11 mouse cellular contexts compared by ENCODE assay signal in the genomic region with DNA sequence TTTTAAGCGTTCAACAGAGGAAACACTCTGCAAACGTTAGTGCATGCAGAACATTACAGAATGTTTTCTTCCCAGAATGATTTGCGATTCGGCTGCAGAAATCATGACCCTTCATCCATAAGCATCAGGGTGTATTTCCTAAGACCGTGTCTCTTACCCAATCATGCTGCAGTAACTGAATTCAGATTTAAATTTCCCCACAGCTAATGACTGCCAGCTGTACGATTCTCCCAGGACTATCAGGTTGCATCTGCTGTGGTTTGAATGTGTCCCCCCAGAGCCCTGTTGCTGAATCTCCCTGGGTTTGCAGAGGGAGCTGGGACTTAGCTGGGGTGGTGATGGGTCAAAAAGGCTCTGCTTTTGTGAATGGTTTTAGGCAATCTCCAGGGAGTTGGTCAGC. TPM values are rescaled to one million over a fixed set of nuclear protein-coding genes. Genes with fewer than 3 reads are reported as not detected.
DNase-seq lines count a peak whose midpoint lies in the region; ATAC-seq lines count a peak whose summit lies in the region.
"Had no signal": no experiment of that assay in that cellular context is flagged by ENCODE, and none has a peak within 500 bp of the region (broad histone marks: within the 10 kb centered on the region; RNA-seq: fewer than 3 reads in every experiment).

No protein-coding gene starts in this region.

- no peak overlapping the region for H3K4me2 ChIP-seq in midbrain, embryonic 11.5 days
- H3K4me2 ChIP-seq in hindbrain, embryonic 15.5 days, result no peak overlapping the region

- H3K27me3 ChIP-seq in midbrain, embryonic 11.5 days (ENCODE audit: control insufficient read depth, insufficient read depth, low read length), result peaks cover 2% of the 10 kb centered on the region; the same call in 1 of the 2 replicates
- H3K27me3 ChIP-seq in midbrain, embryonic 10.5 days (ENCODE audit: low read depth, poor library complexity, severe bottlenecking), result peaks cover 14% of the 10 kb centered on the region
- peaks cover 16% of the 10 kb centered on the region for H3K27me3 ChIP-seq in embryonic facial prominence, embryonic 10.5 days (replicated peaks; ENCODE audit: low read depth, poor library complexity, severe bottlenecking)
- no peaks in the 10 kb centered on the region for H3K27me3 ChIP-seq in hindbrain, embryonic 15.5 days

- no peak for ATAC-seq in midbrain, embryonic 11.5 days (ENCODE audit: low FRiP score)
- ATAC-seq in hindbrain, embryonic 15.5 days (ENCODE audit: low FRiP score, low read depth), result no peak

- peaks cover 2% of the 10 kb centered on the region; the same call in 1 of the 2 replicates for H3K4me1 ChIP-seq in midbrain, embryonic 11.5 days (ENCODE audit: control insufficient read depth, insufficient read depth, low read length)
- peaks cover 21% of the 10 kb centered on the region for H3K4me1 ChIP-seq in midbrain, embryonic 10.5 days
- peaks cover 36% of the 10 kb centered on the region for H3K4me1 ChIP-seq in embryonic facial prominence, embryonic 10.5 days
- H3K4me1 ChIP-seq in hindbrain, embryonic 15.5 days (replicated peaks), result peaks cover 18% of the 10 kb centered on the region

- no peak overlapping the region for H3K27ac ChIP-seq in midbrain, embryonic 11.5 days (ENCODE audit: low read depth, low read length)
- H3K27ac ChIP-seq in midbrain, embryonic 10.5 days (replicated peaks), result no peak overlapping the region
- H3K27ac ChIP-seq in embryonic facial prominence, embryonic 10.5 days (replicated peaks), result peak overlapping the region; percentile 72
- 0 out of 2 replicates have a peak overlapping the region, but pooled peaks have one; percentile 15 for H3K27ac ChIP-seq in hindbrain, embryonic 15.5 days (replicated peaks)
- H3K27ac ChIP-seq: liver, embryonic 14.5 days had no signal

- H3K36me3 ChIP-seq in midbrain, embryonic 11.5 days (ENCODE audit: control insufficient read depth, insufficient read depth, low read length), result no peaks in the 10 kb centered on the region
- no peaks in the 10 kb centered on the region for H3K36me3 ChIP-seq in midbrain, embryonic 10.5 days
- H3K36me3 ChIP-seq in embryonic facial prominence, embryonic 10.5 days (replicated peaks), result no peaks in the 10 kb centered on the region
- H3K36me3 ChIP-seq in hindbrain, embryonic 15.5 days, result no peaks in the 10 kb centered on the region

- WGBS in midbrain, embryonic 11.5 days, result 54% methylated on average over 6 of the region's 6 CpGs
- WGBS in midbrain, embryonic 10.5 days, result 65% methylated on average over 6 of the region's 6 CpGs
- WGBS in embryonic facial prominence, embryonic 10.5 days, result 37% methylated on average over 6 of the region's 6 CpGs
- 39% methylated on average over 6 of the region's 6 CpGs for WGBS in hindbrain, embryonic 15.5 days

- peaks cover 4% of the 10 kb centered on the region; the same call in 1 of the 2 replicates for H3K9me3 ChIP-seq in midbrain, embryonic 11.5 days (ENCODE audit: control insufficient read depth, low read length)
- H3K9me3 ChIP-seq in midbrain, embryonic 10.5 days (replicated peaks), result no peaks in the 10 kb centered on the region; the same call in 1 of the 2 replicates
- H3K9me3 ChIP-seq in embryonic facial prominence, embryonic 10.5 days, result peaks cover 8% of the 10 kb centered on the region
- no peaks in the 10 kb centered on the region for H3K9me3 ChIP-seq in hindbrain, embryonic 15.5 days

- no peak overlapping the region for H3K9ac ChIP-seq in midbrain, embryonic 11.5 days (ENCODE audit: low read length)
- H3K9ac ChIP-seq in hindbrain, embryonic 15.5 days, result no peak overlapping the region
- H3K9ac ChIP-seq: liver, embryonic 14.5 days had no signal

- no peak overlapping the region for H3K4me3 ChIP-seq in midbrain, embryonic 11.5 days (ENCODE audit: low read depth, low read length)
- no peak overlapping the region for H3K4me3 ChIP-seq in midbrain, embryonic 10.5 days
- peak overlapping the region; percentile 18; the same call in 1 of the 2 replicates for H3K4me3 ChIP-seq in embryonic facial prominence, embryonic 10.5 days
- no peak overlapping the region for H3K4me3 ChIP-seq in hindbrain, embryonic 15.5 days

- DNase-seq in midbrain, embryonic 11.5 days (ENCODE audit: low spot score, missing footprints), result peak; percentile 78
- DNase-seq in midbrain, embryonic 10.5 days (ENCODE audit: low spot score), result no peak
- peak; percentile 81 for DNase-seq in embryonic facial prominence, embryonic 10.5 days (ENCODE audit: low spot score)
- peak; percentile 84 for DNase-seq in retina, postnatal 1 day
- no peak for DNase-seq in heart, adult 11 months
- DNase-seq in cerebellum, adult 8-10 months, result no peak
- DNase-seq: heart, postnatal 36 days; kidney, postnatal 4 days; spleen, adult 18-20 months had no signal

RNA-seq across cellular contexts. Expression of gene Hlcs, which starts 5.4 kb away (rescaled TPM):
- polyA plus RNA-seq in midbrain, embryonic 11.5 days (2014; fragmentation: Nextera tagmentation; extraction: Ambion mirVana), result 8.0 and 8.1 TPM in 2 replicates
- 12.6 and 13.1 TPM in 2 replicates for polyA plus RNA-seq in midbrain, embryonic 10.5 days (2016; fragmentation: Nextera tagmentation; extraction: Ambion mirVana)
- 12.2 and 13.1 TPM in 2 replicates for polyA plus RNA-seq in embryonic facial prominence, embryonic 10.5 days (2016; fragmentation: Nextera tagmentation; extraction: Ambion mirVana)
- polyA plus RNA-seq in hindbrain, embryonic 15.5 days (2015; fragmentation: Nextera tagmentation; extraction: Ambion mirVana), result 9.4 and 9.6 TPM in 2 replicates

RNA-seq across cellular contexts. Expression of gene Ripply3, which starts 20.3 kb away (rescaled TPM):
- 5.3 and 6.0 TPM in 2 replicates for polyA plus RNA-seq in midbrain, embryonic 11.5 days (2014; fragmentation: Nextera tagmentation; extraction: Ambion mirVana)
- polyA plus RNA-seq in midbrain, embryonic 10.5 days (2016; fragmentation: Nextera tagmentation; extraction: Ambion mirVana), result 6.1 and 6.2 TPM in 2 replicates
- 5.1 and 6.2 TPM in 2 replicates for polyA plus RNA-seq in embryonic facial prominence, embryonic 10.5 days (2016; fragmentation: Nextera tagmentation; extraction: Ambion mirVana)
- polyA plus RNA-seq in hindbrain, embryonic 15.5 days (2015; fragmentation: Nextera tagmentation; extraction: Ambion mirVana), result 0.94 and 1.1 TPM in 2 replicates

Comparison
In these comparisons a context has a peak if more than half of its experiments do, and no peak if none do; other contexts are left out.
1. DNase-seq: peak in midbrain, embryonic 11.5 days (single experiment), embryonic facial prominence, embryonic 10.5 days (single experiment) and retina, postnatal 1 day (single experiment); none in midbrain, embryonic 10.5 days (single experiment), heart, adult 11 months (single experiment) and cerebellum, adult 8-10 months (single experiment).
2. H3K27ac ChIP-seq: peak in embryonic facial prominence, embryonic 10.5 days (single experiment) and hindbrain, embryonic 15.5 days (single experiment); none in midbrain, embryonic 11.5 days (single experiment) and midbrain, embryonic 10.5 days (single experiment).